Mouse (Mus musculus) heart, postnatal 14 days (tissue): Measurements from ENCODE around the gene Lexm. TPM values are rescaled to one million over a fixed set of nuclear protein-coding genes. Genes with fewer than 3 reads are reported as not detected.
A peak's percentile ranks its signal among the peaks of the same experiment; 100 is the strongest.

Experiments used
- DNase-seq, 2 experiments: peaks; one replicate each; pipeline ENCODE4 v3.0.0; 2021 to 2022
- intact Hi-C: fragments of 180-260 bp; cut with DNase I; formaldehyde crosslinking; loops from one replicate; pipeline ENCODE4 v1.15.1; 2025
- long read RNA-seq, 2 experiments: library from polyadenylated mRNA; stranded (forward); transcript quantifications; one replicate each; pipeline ENCODE4 v2.0.0; 2021
- total RNA-seq, 2 experiments: library from RNA; stranded (reverse); gene quantifications; 2 replicates each; pipeline ENCODE4 v1.2.3; 2021

Lexm gene
- not detected for total RNA-seq
- long read RNA-seq, experiment 1: 0 reads
- long read RNA-seq, experiment 2: 0 reads

GRCm38 (mm10) chr4:106617056-106617455 is at the start of gene Lexm:
Gene Lexm, minus strand, starts transcription at chr4:106617241.
- no peak for DNase-seq
- intact Hi-C loops: loop anchor here (10.0 kb wide), 1 partner anchor 218 kb away; no protein-coding TSS in a partner anchor

GRCm38 (mm10) chr4:106666546-106666945 is 49.5 kb upstream of the Lexm start:
- no peak for DNase-seq

GRCm38 (mm10) chr4:106665673-106666072 is 48.6 kb upstream of the Lexm start:
- intact Hi-C loops: no loop called here
- no peak for DNase-seq

More at GRCm38 (mm10) chr4:106666546-106666945, 49.5 kb upstream of the Lexm start:
- intact Hi-C loops: no loop called here

- intact Hi-C loops: no loop called here
- DNase-seq: no peak
Observed at GRCm38 (mm10) chr4:106665269-106665668, 48.2 kb upstream of the Lexm start.

- intact Hi-C loops: no loop called here
- DNase-seq: no peak
Observed at GRCm38 (mm10) chr4:106664697-106665096, 47.7 kb upstream of the Lexm start.

- no peak for DNase-seq
- intact Hi-C loops: no loop called here
Observed at GRCm38 (mm10) chr4:106663956-106664470, 47.0 kb upstream of the Lexm start.

- intact Hi-C loops: no loop called here
- no peak for DNase-seq
Observed at GRCm38 (mm10) chr4:106655681-106656080, 38.6 kb upstream of the Lexm start.

GRCm38 (mm10) chr4:106653051-106653450 is 36.0 kb upstream of the Lexm start:
- intact Hi-C loops: no loop called here
- no peak for DNase-seq

- intact Hi-C loops: no loop called here
- DNase-seq: no peak
Observed at GRCm38 (mm10) chr4:106652546-106652945, 35.5 kb upstream of the Lexm start.

- DNase-seq: peak; percentile 97
- intact Hi-C loops: no loop called here
Observed at GRCm38 (mm10) chr4:106650833-106651527, 33.9 kb upstream of the Lexm start, which contains the start of gene Pars2. Gene Pars2, plus strand, starts transcription at chr4:106651069.

GRCm38 (mm10) chr4:106647137-106647536 is 30.1 kb upstream of the Lexm start:
- intact Hi-C loops: no loop called here
- DNase-seq: no peak

GRCm38 (mm10) chr4:106645797-106646196 is 28.8 kb upstream of the Lexm start:
- intact Hi-C loops: no loop called here
- no peak for DNase-seq

GRCm38 (mm10) chr4:106644218-106644610 is 27.2 kb upstream of the Lexm start:
- intact Hi-C loops: no loop called here
- no peak for DNase-seq

GRCm38 (mm10) chr4:106643483-106644217 is 26.6 kb upstream of the Lexm start:
- intact Hi-C loops: no loop called here
- no peak for DNase-seq

- intact Hi-C loops: loop anchor here (5.0 kb wide), 1 partner anchor 528 kb away; no protein-coding TSS in a partner anchor
- DNase-seq: no peak
Observed at GRCm38 (mm10) chr4:106634086-106634479, 17.0 kb upstream of the Lexm start.

- DNase-seq: no peak
- intact Hi-C loops: loop anchor here (5.0 kb wide), 1 partner anchor 529 kb away; no protein-coding TSS in a partner anchor
Observed at GRCm38 (mm10) chr4:106633281-106634085, 16.4 kb upstream of the Lexm start.

- intact Hi-C loops: loop anchor here (5.0 kb wide), 1 partner anchor 530 kb away; no protein-coding TSS in a partner anchor
- DNase-seq: no peak
Observed at GRCm38 (mm10) chr4:106632313-106632712, 15.3 kb upstream of the Lexm start.

- intact Hi-C loops: loop anchor here (1.0 to 5.0 kb wide), 2 partner anchors 78 to 532 kb away; no protein-coding TSS in a partner anchor
Observed at GRCm38 (mm10) chr4:106630333-106631220, 13.5 kb upstream of the Lexm start.

GRCm38 (mm10) chr4:106629374-106629773 is 12.3 kb upstream of the Lexm start:
- intact Hi-C loops: no loop called here
- DNase-seq: no peak

More at GRCm38 (mm10) chr4:106630333-106631220, 13.5 kb upstream of the Lexm start:
- DNase-seq: peak; percentile 63 to 71
